Mouse (Mus musculus) CH12.LX (cell line): ENCODE measurements at regions not wholly inside any gene's neighbourhood (a gene's known extent, or its start where the extent isn't known, plus 50 kb on each side); places are given as distances from the start of the nearest gene placed in this dataset.

Source experiments
- DNase-seq: peaks from one replicate; pipeline ENCODE4 v3.0.0-alpha.2; 2013; ENCODE audit errors: extremely low read depth
- H3K27ac ChIP-seq: 2 replicates; pipeline ENCODE4 v1.5.1; 2012; ENCODE audit warnings: low read depth, mild to moderate bottlenecking, control low read depth, moderate library complexity; ENCODE audit not compliant: insufficient read depth
- H3K27me3 ChIP-seq: replicated peaks from 2 replicates; pipeline ENCODE3; 2012; ENCODE audit warnings: inconsistent platforms
- H3K36me3 ChIP-seq, 2 experiments: replicated peaks in 1 of 2; 2 replicates each; pipeline versions ENCODE3 to v1.6.1; 2012; ENCODE audit warnings: inconsistent platforms in 1 of 2, low read length in 1 of 2, mild to moderate bottlenecking in 1 of 2, mixed read lengths in 1 of 2, moderate library complexity in 1 of 2; ENCODE audit not compliant: control insufficient read depth in 1 of 2, insufficient read depth in 1 of 2
- H3K4me1 ChIP-seq, 2 experiments: 2 replicates each; pipeline ENCODE4 v1.6.1; 2012; ENCODE audit warnings: inconsistent platforms in 1 of 2, moderate library complexity in 1 of 2; ENCODE audit not compliant: insufficient read depth in 2 of 2, control insufficient read depth in 1 of 2
- H3K4me2 ChIP-seq: 2 replicates; pipeline ENCODE4 v1.6.1; 2012; ENCODE audit warnings: low read depth, mild to moderate bottlenecking, control low read depth; ENCODE audit not compliant: poor library complexity, insufficient read depth, severe bottlenecking
- H3K4me3 ChIP-seq, 3 experiments: fragments of 150-350 bp in 1 of 3; sonication (generic) in 1 of 3; replicated peaks in 1 of 3; 2 replicates each; pipeline versions ENCODE3 to v1.5.1; 2011 to 2012; ENCODE audit warnings: low read depth in 2 of 3, low read length in 2 of 3, mild to moderate bottlenecking in 2 of 3, moderate library complexity in 2 of 3, control low read depth in 1 of 3, improper control_type of control experiment in 1 of 3, inconsistent platforms in 1 of 3, mixed read lengths in 1 of 3; ENCODE audit not compliant: poor library complexity in 1 of 3
- H3K79me2 ChIP-seq: replicated peaks from 2 replicates; pipeline ENCODE4 v1.6.1; 2012; ENCODE audit warnings: mild to moderate bottlenecking, moderate library complexity; ENCODE audit not compliant: control insufficient read depth, poor library complexity, insufficient read depth, severe bottlenecking; ENCODE audit errors: extremely low read depth
- H3K9ac ChIP-seq: 2 replicates; pipeline ENCODE4 v1.6.1; 2012; ENCODE audit warnings: low read depth, mild to moderate bottlenecking, control low read depth, moderate library complexity; ENCODE audit not compliant: insufficient read depth
- H3K9me3 ChIP-seq: replicated peaks from 2 replicates; pipeline ENCODE3; 2012; ENCODE audit warnings: low read length, inconsistent platforms, mixed read lengths
- BHLHE40 ChIP-seq: IDR thresholded peaks from 2 replicates; pipeline ENCODE4 v1.6.1; 2011; ENCODE audit warnings: mild to moderate bottlenecking, low read depth, low read length, improper control_type of control experiment
- CHD1 ChIP-seq: IDR thresholded peaks from 2 replicates; pipeline ENCODE4 v1.6.1; 2012; ENCODE audit warnings: low read depth, low read length, improper control_type of control experiment, inconsistent platforms
- CHD2 ChIP-seq: IDR thresholded peaks from 2 replicates; pipeline ENCODE4 v1.6.1; 2011; ENCODE audit warnings: low read length, improper control_type of control experiment
- E2F4 ChIP-seq: IDR thresholded peaks from 2 replicates; pipeline ENCODE4 v1.6.1; 2011; ENCODE audit warnings: low read depth, low read length, improper control_type of control experiment; ENCODE audit not compliant: insufficient replicate concordance
- ELF1 ChIP-seq: IDR thresholded peaks from 2 replicates; pipeline ENCODE4 v1.6.1; 2014; ENCODE audit warnings: low read depth, mild to moderate bottlenecking, inconsistent platforms, low read length, improper control_type of control experiment
- EP300 ChIP-seq: IDR thresholded peaks from 2 replicates; pipeline ENCODE4 v1.6.1; 2011; ENCODE audit warnings: low read length, improper control_type of control experiment
- GABPA ChIP-seq: IDR thresholded peaks from 2 replicates; pipeline ENCODE4 v1.6.1; 2012; ENCODE audit warnings: low read depth, low read length, improper control_type of control experiment, inconsistent platforms; ENCODE audit not compliant: insufficient replicate concordance
- HCFC1 ChIP-seq: IDR thresholded peaks from 2 replicates; pipeline ENCODE4 v1.6.1; 2012; ENCODE audit warnings: low read depth, mild to moderate bottlenecking, inconsistent platforms, low read length, improper control_type of control experiment
- IRF4 ChIP-seq: IDR thresholded peaks from 2 replicates; pipeline ENCODE4 v1.6.1; 2014; ENCODE audit warnings: low read depth, mild to moderate bottlenecking, inconsistent platforms, low read length, improper control_type of control experiment
- JUN ChIP-seq: IDR thresholded peaks from 2 replicates; pipeline ENCODE4 v1.6.1; 2011; ENCODE audit warnings: low read depth, mild to moderate bottlenecking, low read length, improper control_type of control experiment, moderate library complexity; ENCODE audit not compliant: insufficient read depth
- JUND ChIP-seq: conservative IDR thresholded peaks from 2 replicates; pipeline ENCODE4 v1.6.1; 2011; ENCODE audit warnings: low read depth, low read length, improper control_type of control experiment
- MAFK ChIP-seq: IDR thresholded peaks from 2 replicates; pipeline ENCODE4 v1.6.1; 2011; ENCODE audit warnings: low read length, improper control_type of control experiment; ENCODE audit not compliant: insufficient replicate concordance
- MAX ChIP-seq: IDR thresholded peaks from 2 replicates; pipeline ENCODE4 v1.6.1; 2011; ENCODE audit warnings: low read length, improper control_type of control experiment
- MAZ ChIP-seq: IDR thresholded peaks from 2 replicates; pipeline ENCODE4 v1.6.1; 2012; ENCODE audit warnings: low read depth, mild to moderate bottlenecking, inconsistent platforms, low read length, improper control_type of control experiment, moderate library complexity
- MEF2A ChIP-seq: IDR thresholded peaks from 2 replicates; pipeline ENCODE4 v1.6.1; 2014; ENCODE audit warnings: low read depth, mild to moderate bottlenecking, inconsistent platforms, low read length, improper control_type of control experiment, borderline replicate concordance
- MXI1 ChIP-seq: IDR thresholded peaks from 2 replicates; pipeline ENCODE4 v1.6.1; 2011; ENCODE audit warnings: mild to moderate bottlenecking, low read depth, low read length, improper control_type of control experiment
- MYC ChIP-seq: IDR thresholded peaks from 2 replicates; pipeline ENCODE4 v1.6.1; 2011; ENCODE audit warnings: low read depth, mild to moderate bottlenecking, improper control_type of control experiment, low read length
- NELFE ChIP-seq: IDR thresholded peaks from 2 replicates; pipeline ENCODE4 v1.6.1; 2011; ENCODE audit warnings: low read depth, low read length, improper control_type of control experiment
- POLR2A ChIP-seq: IDR thresholded peaks from 2 replicates; pipeline ENCODE4 v1.6.1; 2011; ENCODE audit warnings: low read depth, mild to moderate bottlenecking, improper control_type of control experiment, low read length
- SMC3 ChIP-seq: IDR thresholded peaks from 2 replicates; pipeline ENCODE4 v1.6.1; 2011; ENCODE audit warnings: low read depth, low read length, improper control_type of control experiment
- TBP ChIP-seq: conservative IDR thresholded peaks from 2 replicates; pipeline ENCODE4 v1.6.1; 2011; ENCODE audit warnings: low read depth, low read length, improper control_type of control experiment
- TCF12 ChIP-seq: IDR thresholded peaks from 2 replicates; pipeline ENCODE4 v1.6.1; 2014; ENCODE audit warnings: low read depth, mild to moderate bottlenecking, inconsistent platforms, low read length, improper control_type of control experiment
- USF1 ChIP-seq: IDR thresholded peaks from 2 replicates; pipeline ENCODE4 v1.6.1; 2014; ENCODE audit warnings: low read depth, mild to moderate bottlenecking, inconsistent platforms, low read length, improper control_type of control experiment
- ZC3H11A ChIP-seq: IDR thresholded peaks from 2 replicates; pipeline ENCODE4 v1.6.1; 2012; ENCODE audit warnings: low read depth, mild to moderate bottlenecking, inconsistent platforms, low read length, improper control_type of control experiment
- ZKSCAN1 ChIP-seq: IDR thresholded peaks from 2 replicates; pipeline ENCODE4 v1.6.1; 2012; ENCODE audit warnings: low read depth, inconsistent platforms, low read length, improper control_type of control experiment, borderline replicate concordance
- ZMIZ1 ChIP-seq: IDR thresholded peaks from 2 replicates; pipeline ENCODE4 v1.6.1; 2012; ENCODE audit warnings: low read depth, mild to moderate bottlenecking, inconsistent platforms, low read length, improper control_type of control experiment
- ZNF384 ChIP-seq: IDR thresholded peaks from 2 replicates; pipeline ENCODE4 v1.6.1; 2012; ENCODE audit warnings: low read depth, low read length, improper control_type of control experiment, inconsistent platforms
- dilution Hi-C: fragments of 300-500 bp; cut with MboI; formaldehyde crosslinking; loops from 2 replicates; pipeline ENCODE4 v1.14.3; 2020; ENCODE audit warnings: low sequenced_read_pairs; ENCODE audit not compliant: extremely low pct_unique_long_range_greater_than_20kb, extremely low pct_ligation_motif_present
- in situ Hi-C: fragments of 300-500 bp; cut with MboI; formaldehyde crosslinking; loops from 3 replicates; pipeline ENCODE4 v1.14.3; 2019; ENCODE audit warnings: low sequenced_read_pairs, low pct_ligation_motif_present, low pct_unique_long_range_greater_than_20kb, mixed read lengths

DNA sequence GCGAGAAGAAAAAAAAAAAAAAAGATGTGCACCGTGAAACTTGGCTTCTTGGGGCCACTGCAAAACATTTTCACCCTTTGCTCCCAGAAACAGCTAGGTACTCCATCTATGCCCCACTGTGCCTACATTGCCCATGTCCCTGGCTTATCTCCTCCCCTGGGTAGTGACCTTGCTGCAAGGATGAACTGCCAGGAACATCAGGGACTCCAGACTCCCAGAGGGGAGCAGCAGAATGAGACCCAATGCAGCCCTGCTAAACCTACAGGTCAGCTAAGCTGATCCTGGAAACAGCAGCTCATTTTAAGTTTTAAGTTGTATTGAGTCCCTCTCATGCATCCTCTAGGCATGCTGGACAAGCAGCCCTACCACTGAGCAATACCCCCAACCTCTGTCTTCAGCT, 92.2 kb upstream of the Zdhhc25 start:
- Histone ChIP-seq H3K4me3 (no peak overlapping the region), H3K27me3 (peaks cover 7% of the 10 kb centered on the region), H3K9me3 (peaks cover 7% of the 10 kb centered on the region), H3K9ac (no peak overlapping the region), H3K4me1 (peaks cover 0 to 11% of the 10 kb centered on the region in 2 experiments; a peak in 2 of 4 replicates), H3K36me3 (no peaks in the 10 kb centered on the region), H3K79me2 (no peaks in the 10 kb centered on the region), H3K4me2 (no peak overlapping the region), H3K27ac (no peak overlapping the region)
- no peak for DNase-seq
- dilution Hi-C loops: no loop called here
- TF ChIP-seq JUN (no peak), ZC3H11A (no peak), BHLHE40 (no peak), TCF12 (no peak), HCFC1 (no peak), IRF4 (no peak), EP300 (no peak), TBP (no peak), E2F4 (no peak), CHD1 (no peak), ZMIZ1 (no peak), POLR2A (no peak), ELF1 (no peak), SMC3 (no peak)
- in situ Hi-C loops: no loop called here

DNA sequence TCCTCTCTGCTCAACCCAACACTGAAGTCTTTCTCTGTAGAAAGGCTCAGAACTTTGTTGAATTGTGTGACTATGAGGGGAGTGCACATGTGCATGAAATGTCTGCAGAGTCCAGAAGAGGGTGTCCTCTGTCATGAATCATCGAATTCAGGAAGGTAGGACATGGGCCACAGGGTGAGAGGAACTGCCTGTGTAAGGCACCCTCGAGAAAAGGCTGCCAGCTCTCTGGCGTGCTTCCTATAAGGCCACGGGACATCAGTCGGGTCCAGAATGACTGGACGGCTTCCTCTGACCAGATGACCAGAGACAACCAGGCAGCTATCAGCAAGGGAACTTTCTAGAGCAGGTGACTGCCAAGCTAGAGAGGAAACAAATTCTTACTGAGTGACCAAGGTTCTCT, 91.1 kb upstream of the Zdhhc25 start:
- peaks cover 7% of the 10 kb centered on the region for H3K27me3 ChIP-seq
- H3K9ac ChIP-seq: no peak overlapping the region
- no peak for TF ChIP-seq MEF2A
- TF ChIP-seq USF1: no peak
- TF ChIP-seq ELF1: no peak
- no peak for TF ChIP-seq MAZ
- TF ChIP-seq MYC: no peak
- no peak for TF ChIP-seq TBP
- TF ChIP-seq MAX: no peak
- TF ChIP-seq ZNF384: no peak
- TF ChIP-seq JUND: no peak
- no peak for TF ChIP-seq CHD2
- no peak for TF ChIP-seq GABPA
- no peak for TF ChIP-seq POLR2A
- TF ChIP-seq SMC3: no peak
- TF ChIP-seq NELFE: no peak
- no peak for TF ChIP-seq IRF4
- TF ChIP-seq MAFK: no peak
- TF ChIP-seq MXI1: no peak
- TF ChIP-seq ZKSCAN1: no peak
- DNase-seq: no peak
- dilution Hi-C loops (no loop called here), in situ Hi-C loops (no loop called here)
- no peak overlapping the region for H3K4me2 ChIP-seq
- no peak overlapping the region for H3K27ac ChIP-seq
- peaks cover 0 to 11% of the 10 kb centered on the region in 2 experiments; a peak in 2 of 4 replicates for H3K4me1 ChIP-seq
- no peaks in the 10 kb centered on the region for H3K79me2 ChIP-seq
- no peaks in the 10 kb centered on the region for H3K36me3 ChIP-seq
- no peak overlapping the region for H3K4me3 ChIP-seq
- H3K9me3 ChIP-seq: peaks cover 7% of the 10 kb centered on the region
